Mouse (Mus musculus) MEL (cell line): ENCODE results near the gene Ston1. TPM values are rescaled to one million over a fixed set of nuclear protein-coding genes. Genes with fewer than 3 reads are reported as not detected.

Experiments used
- DNase-seq: peaks from one replicate; pipeline ENCODE4 v3.0.0; 2011; ENCODE audit warnings: low read depth, low spot score
- H3K27ac ChIP-seq: 2 replicates; pipeline ENCODE4 v1.5.1; 2012; ENCODE audit warnings: low read depth, mild to moderate bottlenecking, control low read depth, low read length, moderate library complexity; ENCODE audit not compliant: control insufficient read depth
- H3K27me3 ChIP-seq, 2 experiments: fragments of 150-350 bp in 1 of 2; sonication (generic) in 1 of 2; 2 replicates each; pipeline ENCODE4 v1.6.1; 2012; ENCODE audit warnings: low read length in 2 of 2, mild to moderate bottlenecking in 2 of 2, improper control_type of control experiment in 1 of 2, moderate library complexity in 1 of 2; ENCODE audit not compliant: insufficient read depth in 2 of 2, control insufficient read depth in 1 of 2
- H3K36me3 ChIP-seq, 2 experiments: 2 replicates each; pipeline ENCODE4 v1.6.1; 2012 to 2014; ENCODE audit warnings: low read length in 2 of 2, improper control_type of control experiment in 1 of 2, inconsistent platforms in 1 of 2, mild to moderate bottlenecking in 1 of 2; ENCODE audit not compliant: insufficient read depth in 2 of 2, control insufficient read depth in 1 of 2
- H3K4me1 ChIP-seq, 2 experiments: fragments of 150-350 bp in 1 of 2; sonication (generic) in 1 of 2; 2 replicates each; pipeline ENCODE4 v1.6.1; 2012; ENCODE audit warnings: low read length in 2 of 2, improper control_type of control experiment in 1 of 2, mild to moderate bottlenecking in 1 of 2; ENCODE audit not compliant: insufficient read depth in 2 of 2, control insufficient read depth in 1 of 2
- H3K4me3 ChIP-seq, 2 experiments: fragments of 150-350 bp in 1 of 2; sonication (generic) in 1 of 2; 2 replicates each; pipeline ENCODE4 v1.5.1; 2012; ENCODE audit warnings: low read depth in 2 of 2, low read length in 2 of 2, mild to moderate bottlenecking in 2 of 2, moderate library complexity in 2 of 2, control low read depth in 1 of 2, improper control_type of control experiment in 1 of 2; ENCODE audit not compliant: control insufficient read depth in 1 of 2, insufficient read depth in 1 of 2
- H3K79me2 ChIP-seq: 2 replicates; pipeline ENCODE4 v1.6.1; 2012; ENCODE audit warnings: mild to moderate bottlenecking, low read length, moderate library complexity; ENCODE audit not compliant: control insufficient read depth, poor library complexity, insufficient read depth
- H3K9ac ChIP-seq: 2 replicates; pipeline ENCODE4 v1.6.1; 2012; ENCODE audit warnings: low read depth, mild to moderate bottlenecking, control low read depth, low read length, moderate library complexity; ENCODE audit not compliant: control insufficient read depth, poor library complexity, severe bottlenecking
- H3K9me3 ChIP-seq: fragments of 150-350 bp; sonication (generic); replicated peaks from 2 replicates; pipeline ENCODE4 v1.6.1; 2012; ENCODE audit warnings: mild to moderate bottlenecking, low read length, improper control_type of control experiment, moderate library complexity; ENCODE audit not compliant: insufficient read depth
- BHLHE40 ChIP-seq: IDR thresholded peaks from 2 replicates; pipeline ENCODE4 v1.6.1; 2012; ENCODE audit warnings: low read depth, mild to moderate bottlenecking, inconsistent platforms, low read length, improper control_type of control experiment, borderline replicate concordance
- CHD1 ChIP-seq: IDR thresholded peaks from 2 replicates; pipeline ENCODE4 v1.6.1; 2012; ENCODE audit warnings: low read depth, mild to moderate bottlenecking, inconsistent platforms, low read length, improper control_type of control experiment
- CHD2 ChIP-seq: IDR thresholded peaks from 2 replicates; pipeline ENCODE4 v1.6.1; 2011; ENCODE audit warnings: low read length, improper control_type of control experiment
- ELF1 ChIP-seq: IDR thresholded peaks from 2 replicates; pipeline ENCODE4 v1.6.1; 2014; ENCODE audit warnings: low read depth, mild to moderate bottlenecking, inconsistent platforms, low read length, improper control_type of control experiment, moderate library complexity
- GABPA ChIP-seq: IDR thresholded peaks from 2 replicates; pipeline ENCODE4 v1.6.1; 2012; ENCODE audit warnings: low read depth, mild to moderate bottlenecking, inconsistent platforms, low read length, improper control_type of control experiment, moderate library complexity
- GATA1 ChIP-seq: IDR thresholded peaks from 2 replicates; pipeline ENCODE4 v1.6.1; 2011; ENCODE audit warnings: low read depth, low read length, improper control_type of control experiment
- JUND ChIP-seq: IDR thresholded peaks from 2 replicates; pipeline ENCODE4 v1.6.1; 2011; ENCODE audit warnings: low read depth, mild to moderate bottlenecking, improper control_type of control experiment, low read length
- MEF2A ChIP-seq: IDR thresholded peaks from 2 replicates; pipeline ENCODE4 v1.6.1; 2014; ENCODE audit warnings: low read depth, mild to moderate bottlenecking, inconsistent platforms, low read length, improper control_type of control experiment; ENCODE audit not compliant: poor library complexity, insufficient replicate concordance, severe bottlenecking; ENCODE audit errors: extremely low read depth
- MYB ChIP-seq: IDR thresholded peaks from 2 replicates; pipeline ENCODE4 v1.6.1; 2011; ENCODE audit warnings: mild to moderate bottlenecking, low read depth, low read length, improper control_type of control experiment
- NRF1 ChIP-seq: IDR thresholded peaks from 2 replicates; pipeline ENCODE4 v1.6.1; 2014; ENCODE audit warnings: low read depth, mild to moderate bottlenecking, inconsistent platforms, low read length, improper control_type of control experiment, moderate library complexity; ENCODE audit not compliant: poor library complexity, insufficient read depth, severe bottlenecking
- POLR2AphosphoS2 ChIP-seq: IDR thresholded peaks from 2 replicates; pipeline ENCODE4 v1.6.1; 2011; ENCODE audit warnings: low read length, improper control_type of control experiment
- RCOR1 ChIP-seq: IDR thresholded peaks from 2 replicates; pipeline ENCODE4 v1.6.1; 2012; ENCODE audit warnings: low read depth, mild to moderate bottlenecking, inconsistent platforms, low read length, improper control_type of control experiment
- SIN3A ChIP-seq: IDR thresholded peaks from 2 replicates; pipeline ENCODE4 v1.6.1; 2012; ENCODE audit warnings: low read length, improper control_type of control experiment, inconsistent platforms
- SMC3 ChIP-seq: IDR thresholded peaks from 2 replicates; pipeline ENCODE4 v1.6.1; 2011; ENCODE audit warnings: low read depth, low read length, improper control_type of control experiment
- TCF12 ChIP-seq: IDR thresholded peaks from 2 replicates; pipeline ENCODE4 v1.6.1; 2014; ENCODE audit warnings: low read depth, mild to moderate bottlenecking, inconsistent platforms, low read length, improper control_type of control experiment, moderate library complexity
- UBTF ChIP-seq: IDR thresholded peaks from 2 replicates; pipeline ENCODE4 v1.6.1; 2012; ENCODE audit warnings: low read depth, mild to moderate bottlenecking, inconsistent platforms, low read length, improper control_type of control experiment, moderate library complexity, borderline replicate concordance; ENCODE audit not compliant: insufficient read depth
- USF2 ChIP-seq, 2 experiments: IDR thresholded peaks; 2 replicates each; pipeline ENCODE4 v1.6.1; 2011 to 2012; ENCODE audit warnings: improper control_type of control experiment in 2 of 2, low read length in 2 of 2, borderline replicate concordance in 1 of 2, inconsistent platforms in 1 of 2, low read depth in 1 of 2, mild to moderate bottlenecking in 1 of 2; ENCODE audit not compliant: insufficient read depth in 1 of 2
- ZNF384 ChIP-seq: IDR thresholded peaks from 2 replicates; pipeline ENCODE4 v1.6.1; 2012; ENCODE audit warnings: low read depth, mild to moderate bottlenecking, inconsistent platforms, low read length, improper control_type of control experiment
- polyA plus RNA-seq, 2 experiments: library from polyadenylated mRNA; stranded (reverse) in 1 of 2; unstranded in 1 of 2; fragments of >175 nt in 1 of 2; fragments of >200 nt in 1 of 2; gene quantifications; 2 replicates each; pipeline versions ENCODE4 v1.2.1 to v1.2.4; 2012; ENCODE audit warnings: low replicate concordance in 2 of 2, low read depth in 1 of 2; ENCODE audit not compliant: insufficient read length in 2 of 2, insufficient read depth in 1 of 2, missing spikeins in 1 of 2
- total RNA-seq: library from RNA; depleted of rRNA; stranded (reverse); fragments of 300-350 nt; gene quantifications from 2 replicates; pipeline ENCODE4 v1.2.3, GENCODE M21; 2012

Ston1 gene
- total and polyA plus RNA-seq, 3 experiments: 0.39 to 4.9 TPM; not detected in 1

DNA sequence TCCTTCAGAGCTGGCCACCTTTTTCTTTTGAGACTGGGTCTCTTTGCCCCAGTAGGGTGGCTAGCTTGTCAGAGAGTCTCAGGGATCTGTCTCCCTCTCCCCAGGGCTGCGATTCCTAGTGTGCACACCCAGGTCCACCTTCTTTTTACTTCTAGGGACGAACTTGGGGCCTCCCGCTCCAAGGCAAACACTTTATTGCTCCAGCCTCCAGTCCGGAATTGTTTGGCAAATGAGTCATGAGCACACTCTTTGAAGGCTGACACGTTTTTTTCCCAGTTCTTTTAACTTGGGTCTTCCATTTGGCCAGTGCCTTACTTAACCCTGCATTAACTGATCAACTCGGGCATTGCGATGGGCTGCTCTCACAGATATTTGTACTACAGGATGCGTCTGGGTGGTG, 14.1 kb upstream of the Ston1 start:
- Histone ChIP-seq H3K4me3 (no peak overlapping the region), H3K4me1 (no peaks in the 10 kb centered on the region), H3K27me3 (no peaks in the 10 kb centered on the region), H3K36me3 (peaks cover 0 to 5% of the 10 kb centered on the region in 2 experiments; a peak in 2 of 4 replicates), H3K9me3 (no peaks in the 10 kb centered on the region), H3K27ac (no peak overlapping the region), H3K9ac (no peak overlapping the region), H3K79me2 (no peaks in the 10 kb centered on the region)
- no peak for TF ChIP-seq SMC3
- DNase-seq: no peak

DNA sequence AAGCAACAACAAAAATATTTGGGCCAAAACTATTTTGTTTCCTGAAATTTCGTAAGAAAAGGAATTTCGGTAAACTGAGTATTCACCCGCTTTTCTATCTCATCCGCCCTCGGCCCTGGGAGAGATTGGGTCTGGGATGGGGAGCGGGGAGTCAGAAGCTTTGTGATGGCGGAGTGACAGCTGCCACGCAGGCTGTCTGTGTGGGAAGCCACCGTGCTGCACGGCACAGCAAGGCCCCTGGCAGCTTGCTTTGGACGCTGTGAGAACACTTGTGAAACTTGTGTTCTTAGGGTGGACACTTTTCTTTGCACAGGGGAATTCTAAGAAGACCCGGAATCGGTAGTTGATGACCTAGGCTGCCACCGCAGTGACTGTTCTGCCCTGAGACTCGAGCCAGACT, 10.1 kb upstream of the Ston1 start:
- DNase-seq: no peak
- no peaks in the 10 kb centered on the region for H3K4me1 ChIP-seq
- H3K4me3 ChIP-seq: no peak overlapping the region
- no peak for TF ChIP-seq ELF1
- TF ChIP-seq BHLHE40: no peak
- TF ChIP-seq MYB: no peak
- TF ChIP-seq USF2 (IDR thresholded peaks at IDR 0.05; ENCODE audit: borderline replicate concordance in 1 of 2, insufficient read depth in 1 of 2, low read depth in 1 of 2, low read length in 2 of 2): no peak
- no peak for TF ChIP-seq ZNF384
- TF ChIP-seq MEF2A: no peak
- TF ChIP-seq GABPA: no peak
- TF ChIP-seq CHD2: no peak
- no peak for TF ChIP-seq NRF1
- TF ChIP-seq SIN3A: no peak
- no peak for TF ChIP-seq GATA1
- no peak for TF ChIP-seq TCF12
- TF ChIP-seq JUND: no peak
- no peak for TF ChIP-seq CHD1
- no peak for TF ChIP-seq UBTF
- TF ChIP-seq RCOR1: no peak
- no peak for TF ChIP-seq POLR2AphosphoS2
- no peaks in the 10 kb centered on the region for H3K27me3 ChIP-seq
- H3K27ac ChIP-seq: no peak overlapping the region
- H3K36me3 ChIP-seq: peaks cover 0 to 5% of the 10 kb centered on the region in 2 experiments; a peak in 2 of 4 replicates
- no peaks in the 10 kb centered on the region for H3K9me3 ChIP-seq
- H3K79me2 ChIP-seq: no peaks in the 10 kb centered on the region
- no peak overlapping the region for H3K9ac ChIP-seq
